Comparison of ENCODE assay signal across 7 mouse cellular contexts in genomic region chr10:62101504-62102439, GRCm38 (mm10). TPM values are rescaled to one million over a fixed set of nuclear protein-coding genes. Genes with fewer than 3 reads are reported as not detected.
DNase-seq lines count a peak whose midpoint lies in the region; ATAC-seq and TF ChIP-seq lines count a peak whose summit lies in the region.

No protein-coding gene starts in this region.

- peak; percentile 80 for DNase-seq in R1 (ENCODE audit: low read depth, low spot score)
- peak; percentile 24 for DNase-seq in c-Kit-positive CD71-positive TER-119-negative erythroid progenitor cells, embryonic 14.5 days (ENCODE audit: low read depth)
- DNase-seq in forebrain, embryonic 14.5 days (ENCODE audit: low spot score) = peak; percentile 96
- peak; percentile 71 for DNase-seq in hindlimb bud, embryonic 11.5 days (ENCODE audit: extremely low spot score, low read depth, low spot score)
- peak; percentile 76 to 77 for DNase-seq in left cerebral cortex, adult 2 months (ENCODE audit: extremely low spot score in 1 of 2, low spot score in 2 of 2)
- DNase-seq in right cerebral cortex, postnatal 4 days = peak; percentile 95

- H3K9me3 ChIP-seq in forebrain, embryonic 14.5 days (replicated peaks; ENCODE audit: control insufficient read depth, low read length) = no peaks in the 10 kb centered on the region

- intact Hi-C loops in left cerebral cortex, adult 2 months (cut with DNase I) = loop anchor here (1.0 to 2.0 kb wide), 4 partner anchors 46 to 263 kb away; no protein-coding TSS in a partner anchor

- WGBS in forebrain, embryonic 14.5 days = 4% methylated on average over 7 of the region's 7 CpGs

- TF ChIP-seq CTCF in left cerebral cortex, adult 2 months (IDR thresholded peaks at IDR 0.05) = peak; percentile 88

- no peak overlapping the region for H3K9ac ChIP-seq in forebrain, embryonic 14.5 days (ENCODE audit: low read length)

- H3K4me3 ChIP-seq in forebrain, embryonic 14.5 days (ENCODE audit: low read depth, low read length) = no peak overlapping the region
- no peak overlapping the region for H3K4me3 ChIP-seq in left cerebral cortex, adult 2 months

- no peaks in the 10 kb centered on the region for H3K27me3 ChIP-seq in forebrain, embryonic 14.5 days (replicated peaks; ENCODE audit: control insufficient read depth, insufficient read depth, low read length)

- H3K27ac ChIP-seq in forebrain, embryonic 14.5 days (ENCODE audit: low read depth, low read length) = peak overlapping the region; percentile 96
- peak overlapping the region; percentile 83 for H3K27ac ChIP-seq in left cerebral cortex, adult 2 months

- H3K4me2 ChIP-seq in forebrain, embryonic 14.5 days (ENCODE audit: low read length) = peak overlapping the region; percentile 24; the same call in 1 of the 2 replicates

- peaks cover 23% of the 10 kb centered on the region for H3K4me1 ChIP-seq in forebrain, embryonic 14.5 days (ENCODE audit: control insufficient read depth, insufficient read depth, low read length)

- ATAC-seq in forebrain, embryonic 14.5 days = peak; percentile 85
- ATAC-seq in megakaryocyte-erythroid progenitor cell, adult 5-6 weeks (replicated peaks; ENCODE audit: low FRiP score, low TSS enrichment, poor library complexity, severe bottlenecking) = peak; percentile 68

- H3K36me3 ChIP-seq in forebrain, embryonic 14.5 days (ENCODE audit: control insufficient read depth, insufficient read depth, low read length) = no peaks in the 10 kb centered on the region; the same call in 1 of the 2 replicates

RNA-seq across cellular contexts. Expression of gene Neurog3, which starts 31.1 kb away (rescaled TPM):
- polyA plus RNA-seq in forebrain, embryonic 14.5 days (2014; fragmentation: Nextera tagmentation; extraction: Ambion mirVana) = 0.29 and 0.45 TPM in 2 replicates
- not detected for total RNA-seq in left cerebral cortex, adult 2 months (2021)
- not detected in 2 replicates for total RNA-seq in megakaryocyte-erythroid progenitor cell, adult 5-6 weeks (2014; fragmentation: Nextera tagmentation)
- total RNA-seq in megakaryocyte-erythroid progenitor cell, adult 5-6 weeks (2017) = not detected in 2 replicates

RNA-seq across cellular contexts. Expression of gene Fam241b, which starts 41.9 kb away (rescaled TPM):
- polyA plus RNA-seq in forebrain, embryonic 14.5 days (2014; fragmentation: Nextera tagmentation; extraction: Ambion mirVana) = 51.5 and 57.8 TPM in 2 replicates
- 10 to 100 TPM; 50.1 to 58.3 TPM for total RNA-seq in left cerebral cortex, adult 2 months (2021)
- 0.28 TPM in 1 of 2 replicates, not detected in the other for total RNA-seq in megakaryocyte-erythroid progenitor cell, adult 5-6 weeks (2014; fragmentation: Nextera tagmentation)
- 0.14 TPM in 1 of 2 replicates, not detected in the other for total RNA-seq in megakaryocyte-erythroid progenitor cell, adult 5-6 weeks (2017)

Comparison
In these comparisons a context has a peak if more than half of its experiments do, and no peak if none do; other contexts are left out.
1. DNase-seq: peak in every context shown above with its lines; median percentile 96 in forebrain, embryonic 14.5 days; 95 in right cerebral cortex, postnatal 4 days; 80 in R1; 76 in left cerebral cortex, adult 2 months; 71 in hindlimb bud, embryonic 11.5 days; 24 in c-Kit-positive CD71-positive TER-119-negative erythroid progenitor cells, embryonic 14.5 days.
2. RNA of gene Fam241b, which starts 41.9 kb away (total RNA-seq): 50.1 to 58.3 TPM in left cerebral cortex, adult 2 months; 0.14 to 0.28 TPM in megakaryocyte-erythroid progenitor cell, adult 5-6 weeks; every median in the first group is over 10 times any median in the second.